Mouse (Mus musculus) lung, postnatal 0 days (tissue): ENCODE results near the gene Fam234a.

ENCODE experiments used
- CTCF ChIP-seq: IDR thresholded peaks from 2 replicates; pipeline ENCODE4 v1.5.1; 2016; ENCODE audit warnings: antibody characterized with exemption, mild to moderate bottlenecking
- EP300 ChIP-seq: IDR thresholded peaks from 2 replicates; pipeline ENCODE4 v1.6.1; 2016; ENCODE audit warnings: antibody characterized with exemption, mild to moderate bottlenecking, control low read depth

- TF ChIP-seq EP300 (no peak), CTCF (no peak; the same call in 1 of the 2 replicates)
Measured at GRCm38 (mm10) chr17:26244101-26244841, at the start of gene Fam234a.
